31 mouse cellular contexts compared by ENCODE assay signal in the genomic region with DNA sequence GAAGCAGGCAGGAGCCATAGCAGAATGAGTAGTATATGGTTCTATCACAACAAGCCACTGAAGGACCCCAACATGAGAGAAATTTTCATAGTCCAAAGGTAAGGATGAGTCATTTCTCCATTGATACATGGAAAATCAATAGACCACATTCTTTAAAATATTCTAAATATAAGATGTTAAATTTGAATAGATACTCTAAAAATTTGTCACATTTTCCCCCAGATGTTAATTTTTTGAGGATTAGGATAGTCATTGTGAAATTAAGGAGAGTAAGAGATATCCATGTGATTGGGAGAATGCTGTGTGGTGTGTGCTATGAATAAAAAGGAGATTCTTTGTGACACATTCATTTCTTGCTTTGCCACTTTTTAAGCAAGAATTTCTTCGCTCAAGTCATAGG.
"Had no signal": no experiment of that assay in that cellular context is flagged by ENCODE, and none has a peak within 500 bp of the region (broad histone marks: within the 10 kb centered on the region; RNA-seq: fewer than 3 reads in every experiment).

No protein-coding gene starts in this region.

- H3K4me3 ChIP-seq: heart, embryonic 10.5 days; heart, embryonic 12.5 days; heart, embryonic 13.5 days; heart, embryonic 15.5 days; hindbrain, embryonic 10.5 days; hindbrain, embryonic 12.5 days; hindbrain, embryonic 13.5 days; hindbrain, embryonic 15.5 days; intestine, embryonic 15.5 days; kidney, embryonic 15.5 days; left cerebral cortex, adult 2 months had no signal

- H3K9ac ChIP-seq: heart, embryonic 12.5 days; heart, embryonic 13.5 days; heart, embryonic 15.5 days; hindbrain, embryonic 12.5 days; hindbrain, embryonic 13.5 days; hindbrain, embryonic 14.5 days; hindbrain, embryonic 15.5 days; intestine, embryonic 15.5 days; kidney, embryonic 15.5 days had no signal

- DNase-seq: heart, postnatal 10 days; heart, postnatal 14 days; heart, postnatal 36 days; heart, postnatal 4 days; kidney, adult 11 months; kidney, adult 18-20 months; kidney, adult 2 months; kidney, adult 8-10 months; kidney, adult 9 months; kidney, postnatal 10 days; kidney, postnatal 14 days; kidney, postnatal 25 days; kidney, postnatal 36 days; kidney, postnatal 4 days; layer of hippocampus, adult 9-11 months; layer of hippocampus, postnatal 36 days had no signal

- H3K27ac ChIP-seq: heart, embryonic 10.5 days; heart, embryonic 13.5 days; heart, embryonic 15.5 days; hindbrain, embryonic 10.5 days; hindbrain, embryonic 12.5 days; hindbrain, embryonic 13.5 days; hindbrain, embryonic 14.5 days; hindbrain, embryonic 15.5 days; hindbrain, postnatal 0 days; intestine, embryonic 15.5 days; kidney, embryonic 15.5 days; kidney, postnatal 0 days had no signal

- H3K36me3 ChIP-seq: heart, embryonic 10.5 days; heart, embryonic 12.5 days; heart, embryonic 13.5 days; heart, embryonic 15.5 days; hindbrain, embryonic 10.5 days; hindbrain, embryonic 12.5 days; hindbrain, embryonic 13.5 days; hindbrain, embryonic 15.5 days; intestine, embryonic 15.5 days; kidney, embryonic 15.5 days had no signal

- H3K9me3 ChIP-seq: heart, embryonic 10.5 days; heart, embryonic 13.5 days; heart, embryonic 15.5 days; hindbrain, embryonic 10.5 days; hindbrain, embryonic 12.5 days; hindbrain, embryonic 13.5 days; hindbrain, embryonic 15.5 days; intestine, embryonic 15.5 days; kidney, embryonic 15.5 days had no signal

- H3K4me2 ChIP-seq: heart, embryonic 11.5 days; heart, embryonic 12.5 days; heart, embryonic 13.5 days; heart, embryonic 15.5 days; hindbrain, embryonic 12.5 days; hindbrain, embryonic 13.5 days; hindbrain, embryonic 14.5 days; hindbrain, embryonic 15.5 days; intestine, embryonic 15.5 days; kidney, embryonic 15.5 days had no signal

- H3K4me1 ChIP-seq: heart, embryonic 10.5 days; heart, embryonic 12.5 days; heart, embryonic 13.5 days; heart, embryonic 15.5 days; hindbrain, embryonic 10.5 days; hindbrain, embryonic 12.5 days; hindbrain, embryonic 13.5 days; hindbrain, embryonic 15.5 days; kidney, embryonic 15.5 days had no signal

- H3K27me3 ChIP-seq: heart, embryonic 12.5 days; heart, embryonic 13.5 days; heart, embryonic 15.5 days; hindbrain, embryonic 12.5 days; hindbrain, embryonic 13.5 days; hindbrain, embryonic 15.5 days; intestine, embryonic 15.5 days; kidney, embryonic 15.5 days had no signal
